Mouse (Mus musculus) adrenal gland, adult 8-10 months (tissue): Measurements from ENCODE around the gene Ankub1. TPM values are rescaled to one million over a fixed set of nuclear protein-coding genes. Genes with fewer than 3 reads are reported as not detected.
A peak's percentile ranks its signal among the peaks of the same experiment; 100 is the strongest.

Source experiments
- DNase-seq: peaks from one replicate; pipeline ENCODE4 v3.0.0; 2022
- microRNA-seq, 2 experiments: library from miRNA; unstranded; fragments of <30 nt; microRNA quantifications; one replicate each; pipeline ENCODE4 v1.2.0; 2022
- total RNA-seq, 4 experiments: library from RNA; stranded (reverse); gene quantifications; 2 replicates each; pipeline ENCODE4 v1.2.4; 2022

The Ankub1 gene
- total RNA-seq, 4 experiments from 2014 or later: not detected

DNA sequence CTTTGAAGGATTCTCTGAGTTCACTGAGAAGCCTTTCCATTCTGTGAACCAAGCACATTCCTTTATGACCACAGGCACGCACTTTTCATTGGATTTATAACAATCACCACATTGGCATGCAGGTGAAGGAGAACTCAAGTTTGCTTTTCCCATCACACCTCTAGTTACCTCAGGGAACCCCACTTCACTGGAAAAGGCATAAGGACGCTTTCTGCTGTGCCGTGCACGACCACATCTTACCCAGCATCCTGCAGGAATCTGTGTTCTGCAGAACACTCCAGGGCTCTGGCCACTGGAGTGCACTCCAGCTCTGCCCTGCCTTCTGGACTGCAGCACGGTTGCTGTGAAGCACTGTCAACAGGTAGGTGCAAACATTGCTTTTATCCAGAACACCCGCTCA lies 55.0 kb downstream of the Ankub1 start:
- no peak for DNase-seq

DNA sequence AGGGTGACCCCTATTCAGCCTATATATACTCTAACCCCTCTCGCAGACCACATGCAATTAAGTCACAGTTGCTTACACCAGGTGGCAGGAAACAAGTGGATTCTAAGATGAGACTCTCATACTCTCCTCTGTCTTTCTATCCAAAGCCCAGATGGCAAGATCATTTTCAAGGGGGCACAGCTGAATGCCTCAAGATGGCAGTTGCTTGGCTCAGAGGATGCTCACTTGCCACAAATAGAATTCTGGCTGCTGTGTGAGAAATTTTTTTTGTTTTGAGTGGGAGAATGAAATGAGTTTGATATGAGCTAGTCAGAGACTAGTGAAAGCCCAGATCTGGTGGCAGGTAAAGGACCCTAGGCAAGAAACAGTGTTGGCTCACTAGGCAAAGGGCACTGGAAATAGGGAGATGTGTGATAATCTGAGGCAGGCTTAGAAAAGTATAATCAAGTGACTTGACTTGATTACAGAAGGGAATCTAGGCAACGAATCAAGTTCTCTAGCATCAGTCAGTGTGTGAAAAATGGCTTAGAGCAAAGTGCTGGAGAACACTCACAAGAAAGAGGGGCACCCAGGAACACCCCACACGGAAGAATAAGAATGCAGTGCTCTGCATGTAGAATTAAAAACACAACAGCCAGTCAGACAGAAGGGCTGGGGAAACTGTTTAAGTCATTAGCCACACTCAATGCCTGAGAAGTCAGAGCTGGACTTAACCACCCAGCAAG lies 57.7 kb downstream of the Ankub1 start:
- no peak for DNase-seq

DNA sequence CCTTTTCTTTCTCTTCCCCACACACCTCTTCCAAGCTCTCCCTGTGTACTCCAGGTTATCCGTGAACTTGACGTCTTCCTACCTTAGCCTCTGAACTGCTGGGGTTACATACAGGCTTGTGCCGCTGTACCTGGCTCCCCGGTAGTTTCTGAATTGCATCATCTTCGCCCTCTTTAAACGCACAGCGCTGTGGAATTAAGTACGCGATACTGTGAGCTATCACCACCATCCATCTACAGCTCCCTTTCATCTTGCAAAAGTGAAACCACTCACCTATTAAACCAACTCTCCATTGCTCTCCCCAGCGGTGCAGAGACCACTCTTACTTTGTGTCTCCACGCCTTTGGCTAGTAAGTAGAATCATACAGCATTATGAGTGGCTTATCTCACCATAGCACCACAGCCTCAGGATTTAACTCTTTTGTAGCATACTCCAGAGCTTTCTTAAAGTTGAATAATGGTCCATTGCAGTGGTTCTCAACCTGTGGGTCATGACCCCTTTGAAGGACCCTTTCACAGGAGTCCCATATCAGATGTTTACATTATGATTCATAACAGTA lies 65.6 kb downstream of the Ankub1 start:
- DNase-seq: no peak

DNA sequence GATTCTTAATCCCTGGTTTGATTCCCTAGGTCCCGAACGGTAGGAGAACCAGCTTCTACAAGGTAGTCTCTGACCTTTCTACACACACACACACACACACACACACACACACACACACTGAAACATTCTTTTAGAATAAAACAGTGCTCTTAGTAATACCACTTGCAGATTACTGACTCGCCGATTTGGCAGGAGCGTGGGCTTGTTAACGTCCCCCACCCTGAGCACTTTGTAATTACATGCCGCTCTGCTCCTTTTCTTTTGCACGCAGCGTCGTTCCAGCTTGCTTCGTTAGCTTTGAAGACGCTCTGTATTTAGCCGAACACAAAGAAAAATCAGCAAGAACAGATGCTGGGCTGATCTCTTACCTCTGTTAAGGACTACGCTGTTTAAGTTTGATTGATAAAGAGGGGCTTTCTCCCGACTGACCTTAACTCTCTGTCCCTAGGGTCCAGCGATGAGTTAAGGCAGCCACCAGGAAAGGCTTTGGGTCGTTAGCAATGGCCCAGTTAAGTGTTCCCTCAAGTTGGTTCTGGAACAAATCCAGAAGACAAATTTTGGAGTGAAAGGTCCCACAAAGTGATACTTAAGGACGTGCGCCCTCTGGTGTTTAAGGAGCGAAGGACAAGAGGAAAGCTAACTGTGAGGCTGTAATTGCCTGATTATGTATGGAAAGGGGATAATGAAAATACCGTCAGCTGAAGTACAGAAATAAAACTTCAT lies 67.2 kb downstream of the Ankub1 start:
- DNase-seq: peak; percentile 13

DNA sequence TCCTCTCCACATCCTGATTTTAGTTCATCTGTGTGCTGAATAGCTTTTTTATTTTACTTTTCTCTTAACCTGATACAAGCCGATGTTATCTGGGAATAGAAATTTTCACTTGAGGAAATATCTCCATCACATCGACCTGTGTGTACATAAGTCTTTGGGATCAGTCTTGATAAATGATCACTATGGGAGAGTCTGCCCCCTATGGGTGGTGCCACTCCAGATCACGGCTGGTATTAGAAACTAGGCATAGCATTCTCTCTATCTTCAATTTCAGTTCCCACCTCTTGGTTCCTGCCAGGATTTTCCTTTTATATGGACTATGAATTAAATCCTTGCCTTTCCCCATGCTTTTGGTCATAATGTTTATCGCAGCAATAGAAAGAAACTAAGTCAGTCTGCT lies 72.9 kb downstream of the Ankub1 start:
- no peak for DNase-seq

DNA sequence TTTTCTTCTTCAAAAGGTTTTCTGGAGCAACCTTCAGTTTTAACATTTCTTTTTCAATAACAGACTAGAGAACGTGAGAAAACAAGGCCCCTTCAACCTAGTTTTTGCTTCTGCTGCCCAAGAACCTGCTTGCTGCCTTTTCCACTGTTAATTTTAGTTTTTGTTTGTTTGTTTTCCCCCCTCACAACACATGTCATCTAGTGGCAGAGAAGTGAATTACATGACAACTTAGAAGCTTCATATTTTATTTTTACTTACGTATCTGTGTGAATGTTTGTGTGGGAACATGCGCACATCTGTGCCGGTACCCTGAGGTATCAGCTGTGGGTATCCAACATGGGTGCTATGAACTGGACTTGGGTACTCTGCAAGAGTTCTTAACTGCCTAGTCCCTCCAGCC lies 76.9 kb downstream of the Ankub1 start:
- DNase-seq: no peak

DNA sequence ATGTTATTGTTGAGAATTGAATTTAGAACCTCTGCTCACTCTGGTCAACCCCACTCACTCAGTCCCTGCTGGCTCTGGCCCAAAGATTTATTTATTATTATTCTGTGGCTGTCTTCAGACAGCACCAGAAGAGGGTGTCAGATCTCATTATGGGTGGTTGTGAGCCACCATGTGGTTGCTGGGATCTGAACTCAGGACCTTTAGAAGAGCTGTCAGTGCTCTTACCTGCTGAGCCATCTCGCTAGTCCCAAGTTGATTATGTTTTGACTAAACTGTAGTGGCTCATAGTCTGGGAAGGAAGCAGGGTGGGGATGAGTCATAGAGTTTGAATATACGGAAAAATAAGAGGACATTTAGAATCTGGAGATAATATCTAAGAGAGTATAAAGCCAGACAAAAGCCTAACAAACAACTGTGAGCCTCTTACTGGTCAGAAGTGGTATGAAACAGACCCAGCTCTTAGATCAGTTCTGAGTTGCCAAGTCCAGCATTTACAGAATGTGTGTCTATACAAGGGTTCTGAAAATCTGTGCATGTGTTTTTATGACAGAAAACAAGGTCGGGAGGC lies 80.1 kb downstream of the Ankub1 start:
- DNase-seq: no peak

DNA sequence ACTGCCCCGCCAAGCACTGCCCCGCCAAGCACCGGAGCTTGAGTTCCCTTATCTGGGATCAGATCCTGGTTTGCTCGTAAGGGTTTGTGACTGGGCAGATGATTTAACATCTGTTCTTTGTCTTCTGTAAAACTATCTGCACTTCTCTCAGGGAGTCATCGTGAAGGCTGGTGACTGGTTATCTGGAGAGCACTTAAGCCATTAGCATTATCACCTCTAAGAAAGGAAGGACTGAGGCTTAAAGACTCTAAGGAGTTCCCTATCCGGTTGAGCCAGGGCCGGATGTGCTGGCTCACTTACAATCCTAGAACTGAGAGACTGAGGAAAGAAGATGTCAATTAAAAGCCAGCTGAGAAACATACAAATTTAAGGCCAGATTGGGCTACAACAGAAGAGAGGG lies 80.8 kb downstream of the Ankub1 start:
- no peak for DNase-seq

Small RNA genes lying within 50 kb of the gene (microRNA-seq; reads per million reads assigned to microRNA genes)
- gene Mir6377: 0 reads per million in 2 experiments

Other genes starting within 250 kb of the Ankub1 start
- gene Wwtr1, start 116.9 kb downstream of the Ankub1 start, total RNA-seq: 10 to 100 TPM; 34.4 to 44.0 (median 37.2) TPM
- 10 to 100 TPM; 26.6 to 30.9 (median 29.1) TPM for gene Commd2, start 41.1 kb downstream of the Ankub1 start, total RNA-seq
- 100 to 1,000 TPM; 103 to 123 (median 113) TPM for gene Rnf13, start 43.3 kb upstream of the Ankub1 start, total RNA-seq
- 10 to 100 TPM; 47.6 to 57.7 (median 49.9) TPM for gene Pfn2, start 155.3 kb upstream of the Ankub1 start, total RNA-seq